Mouse (Mus musculus): ENCODE results near the gene Rpl18.

Gene Rpl18

DNA sequence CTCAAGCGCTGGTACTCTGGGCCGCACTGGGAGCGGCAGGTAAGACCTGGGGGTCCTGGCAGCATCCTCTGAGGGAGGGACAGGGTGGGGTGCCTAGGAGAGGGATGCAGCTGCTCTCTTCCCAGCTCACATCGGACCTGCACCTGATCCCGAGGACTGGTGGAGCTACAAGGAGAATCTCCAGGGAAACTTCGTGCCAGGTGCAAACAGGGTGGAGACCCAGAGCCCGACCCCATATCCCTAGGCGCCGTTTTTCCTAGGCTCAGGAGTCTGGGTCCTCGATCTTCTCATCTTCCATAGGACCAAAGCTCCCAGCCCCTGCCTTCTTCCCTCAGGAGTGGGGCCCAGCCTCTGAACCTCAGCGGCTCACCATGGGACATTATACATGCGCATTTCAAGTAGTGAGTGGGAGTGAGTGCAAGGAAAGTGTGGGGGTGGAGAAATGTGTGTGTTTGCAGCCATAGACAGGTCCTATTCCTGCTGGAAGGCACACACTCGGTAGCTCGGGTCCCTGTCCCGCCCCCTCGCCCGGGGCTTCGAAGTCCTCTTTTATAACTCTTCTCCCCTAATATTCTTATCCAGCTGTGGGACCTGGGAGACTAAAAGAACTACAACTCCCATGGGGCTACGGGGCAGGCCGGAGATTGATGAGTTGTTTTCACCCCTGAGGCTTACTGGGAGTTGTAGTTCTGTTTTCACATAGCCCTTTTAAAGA is 14.8 kb upstream of the Rpl18 start:
- DNase-seq (ENCODE audit: low spot score): peak; percentile 86

DNA sequence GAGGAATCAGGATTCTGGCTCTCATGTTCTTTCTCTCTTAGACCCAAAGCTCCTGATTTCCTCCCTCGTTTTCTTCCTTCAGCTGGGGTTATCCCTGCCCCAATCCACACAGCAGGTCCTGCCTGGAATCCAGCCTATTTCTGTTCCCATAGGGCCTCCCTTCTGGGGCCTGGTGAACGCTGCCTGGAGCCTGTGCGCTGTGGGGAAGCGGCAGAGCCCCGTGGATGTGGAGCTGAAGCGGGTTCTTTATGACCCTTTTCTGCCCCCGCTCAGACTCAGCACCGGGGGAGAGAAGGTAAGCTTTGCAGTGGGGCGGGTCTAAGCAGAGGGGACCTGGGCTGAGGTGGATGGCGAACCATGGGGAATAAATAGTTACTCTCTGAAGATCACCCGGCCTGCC is 14.2 kb upstream of the Rpl18 start:
- DNase-seq (ENCODE audit: low spot score): no peak

DNA sequence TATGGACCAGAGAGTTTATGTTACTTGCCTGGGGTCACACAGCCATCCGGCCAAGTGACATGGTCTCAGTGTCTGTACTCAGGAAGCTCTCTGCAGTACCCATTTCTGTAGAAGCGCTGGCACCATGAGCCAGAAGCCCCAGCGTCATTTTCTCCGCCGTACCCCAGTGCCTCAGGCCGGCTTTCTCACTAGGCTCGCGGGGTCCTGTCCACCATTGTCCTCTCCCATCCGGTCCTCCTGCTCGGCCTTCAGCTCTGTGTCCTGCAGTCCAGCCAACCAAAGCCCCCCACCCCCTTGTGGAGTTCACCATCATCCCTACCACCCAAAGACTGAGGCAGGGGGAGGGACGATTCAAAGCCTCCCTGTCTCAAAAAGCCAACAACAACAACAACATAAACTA is 13.7 kb upstream of the Rpl18 start:
- DNase-seq (ENCODE audit: low spot score): no peak

DNA sequence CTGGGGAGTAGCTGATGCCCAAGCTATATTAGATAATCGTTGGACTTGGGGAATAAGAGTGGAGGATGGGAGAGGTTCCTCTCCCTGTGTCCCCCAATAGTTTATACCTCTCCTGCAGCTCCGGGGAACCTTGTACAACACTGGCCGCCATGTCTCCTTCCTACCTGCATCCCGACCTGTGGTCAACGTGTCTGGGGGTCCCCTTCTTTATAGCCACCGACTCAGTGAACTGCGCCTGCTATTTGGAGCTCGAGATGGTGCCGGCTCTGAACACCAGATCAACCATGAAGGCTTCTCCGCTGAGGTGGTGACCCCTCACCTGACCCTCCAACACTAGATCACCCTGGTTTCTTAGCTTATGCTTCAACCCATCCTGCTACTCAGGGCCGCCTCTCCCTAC is 12.9 kb upstream of the Rpl18 start:
- DNase-seq (ENCODE audit: low spot score): no peak

DNA sequence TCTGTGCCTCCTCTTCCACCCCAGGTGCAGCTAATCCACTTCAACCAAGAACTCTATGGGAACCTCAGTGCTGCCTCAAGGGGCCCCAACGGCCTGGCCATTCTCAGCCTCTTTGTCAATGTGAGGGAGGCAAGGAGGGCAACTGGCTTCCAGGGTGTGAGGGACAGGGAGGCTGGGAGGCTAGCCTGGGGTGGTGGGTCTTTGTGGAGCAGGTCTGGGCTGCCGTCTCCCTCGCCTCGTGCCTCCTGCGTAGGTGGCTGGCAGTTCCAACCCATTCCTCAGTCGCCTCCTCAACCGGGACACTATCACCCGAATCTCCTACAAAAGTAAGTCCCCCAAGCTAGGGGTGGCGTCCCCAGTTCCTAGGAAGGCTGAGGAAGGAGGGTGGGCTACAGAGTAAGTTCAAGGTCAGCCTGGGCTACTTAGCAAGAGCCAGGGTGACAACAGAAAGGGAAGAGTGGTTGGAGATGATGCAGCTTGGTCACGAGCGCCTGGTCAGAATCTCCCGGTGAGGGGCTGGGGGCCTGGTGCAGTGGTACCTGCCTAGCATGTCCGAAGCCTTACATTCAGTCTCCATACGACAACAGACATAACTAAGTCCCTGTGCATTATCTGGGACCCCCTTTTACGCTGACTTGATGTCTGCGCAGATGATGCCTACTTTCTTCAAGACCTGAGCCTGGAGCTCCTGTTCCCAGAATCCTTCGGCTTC is 12.3 kb upstream of the Rpl18 start:
- no peak for DNase-seq (ENCODE audit: low spot score)

DNA sequence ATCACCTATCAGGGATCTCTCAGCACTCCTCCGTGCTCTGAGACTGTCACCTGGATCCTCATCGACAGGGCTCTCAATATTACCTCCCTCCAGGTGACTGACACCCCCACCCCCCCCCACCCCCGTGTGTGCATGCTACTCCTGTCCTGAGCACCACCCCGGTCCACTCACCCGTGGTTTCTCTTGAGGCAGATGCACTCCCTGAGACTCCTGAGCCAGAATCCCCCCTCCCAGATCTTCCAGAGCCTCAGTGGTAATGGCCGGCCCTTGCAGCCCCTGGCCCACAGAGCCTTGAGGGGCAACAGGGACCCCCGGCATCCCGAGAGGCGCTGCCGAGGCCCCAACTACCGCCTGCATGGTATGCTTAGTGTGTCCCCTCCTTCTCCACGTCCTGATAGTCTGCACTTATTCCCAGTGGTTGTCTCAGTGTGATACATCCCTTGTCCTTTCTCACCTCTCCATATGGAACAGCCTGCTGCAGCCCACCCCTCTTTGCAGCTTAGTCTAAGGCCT is 11.7 kb upstream of the Rpl18 start:
- DNase-seq (ENCODE audit: low spot score): no peak

DNA sequence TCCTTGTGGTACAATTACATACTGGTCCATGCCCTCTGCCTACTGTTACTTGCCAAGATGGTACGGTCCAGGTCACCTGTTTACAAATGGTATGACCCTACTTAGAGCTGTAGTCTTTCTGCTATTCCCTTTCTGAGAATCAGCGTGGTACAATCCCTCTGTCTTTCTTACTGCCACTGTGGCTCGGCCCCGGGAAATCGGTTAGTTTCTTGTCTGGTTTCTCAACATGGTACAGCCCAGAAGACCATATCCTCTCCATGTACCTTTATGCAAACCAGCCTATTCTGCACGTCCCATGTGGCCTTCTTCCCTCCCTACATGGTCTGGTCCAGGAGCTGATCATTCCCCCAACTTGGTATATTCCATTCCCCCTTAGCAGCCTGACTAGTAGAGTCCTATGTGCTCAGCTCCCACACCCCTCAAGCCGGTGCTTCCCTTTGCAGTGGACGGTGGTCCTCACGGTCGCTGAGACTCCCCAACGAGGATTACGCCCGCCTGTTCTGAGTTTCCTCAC is 11.2 kb upstream of the Rpl18 start:
- peak; percentile 70 for DNase-seq (ENCODE audit: low spot score)

DNA sequence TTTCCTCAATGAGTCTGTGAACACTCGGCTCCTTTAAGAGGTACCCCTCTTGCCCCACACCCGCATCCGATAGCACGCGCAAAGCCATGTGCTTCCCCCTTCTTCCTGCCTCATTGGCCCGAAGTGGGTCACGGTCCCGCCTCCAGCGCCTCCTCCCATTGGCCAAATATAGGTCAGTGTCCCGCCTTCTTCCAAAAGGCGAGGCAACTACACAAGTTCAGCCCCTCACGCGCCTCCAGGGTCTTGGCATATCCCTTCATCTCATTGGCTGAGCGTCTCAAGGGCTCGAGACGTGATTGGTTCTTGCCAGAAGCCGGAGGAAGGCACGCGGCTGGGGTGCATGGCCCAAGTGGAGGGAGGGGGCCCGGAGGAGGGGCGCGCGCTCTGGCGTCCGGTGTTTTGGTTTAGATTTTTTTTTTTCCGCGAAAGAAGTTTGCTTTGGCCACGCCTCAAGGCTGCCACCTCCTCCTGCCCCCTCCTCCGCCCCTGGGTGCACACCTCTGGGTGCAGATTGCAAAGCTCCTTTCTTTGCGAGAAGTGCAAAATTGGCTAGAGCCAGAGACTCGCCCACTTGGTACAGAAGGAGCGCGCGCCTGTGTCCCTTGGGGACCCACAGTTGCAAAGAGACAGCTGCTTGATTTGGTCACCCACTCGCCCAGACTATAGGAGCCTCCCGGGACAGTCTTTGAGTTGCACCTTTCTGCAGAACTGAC is 10.4 kb upstream of the Rpl18 start, which contains the start of gene Dbp:
Dbp (plus strand) TSS at position 359 of the 713 bp plus-strand sequence.
- DNase-seq (ENCODE audit: low spot score): peak; percentile 100

DNA sequence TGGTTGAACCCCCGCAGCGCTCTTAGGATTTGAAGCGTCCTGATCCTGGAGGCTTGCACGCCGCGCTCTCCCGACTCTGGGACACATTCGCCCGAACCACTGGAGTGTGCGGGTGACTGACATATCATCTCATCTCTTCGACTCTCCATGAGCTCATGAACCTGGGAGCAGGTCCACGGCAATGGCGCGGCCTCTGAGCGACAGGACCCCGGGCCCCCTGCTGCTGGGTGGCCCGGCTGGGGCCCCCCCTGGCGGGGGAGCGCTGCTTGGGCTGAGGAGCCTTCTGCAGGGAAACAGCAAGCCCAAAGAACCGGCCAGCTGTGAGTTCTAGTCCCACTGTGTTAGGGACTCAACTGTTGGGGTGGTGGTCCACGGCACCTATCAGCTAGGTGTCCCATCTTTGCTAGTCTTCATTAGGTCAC is 9.8 kb upstream of the Rpl18 start:
- DNase-seq (ENCODE audit: low spot score): no peak

DNA sequence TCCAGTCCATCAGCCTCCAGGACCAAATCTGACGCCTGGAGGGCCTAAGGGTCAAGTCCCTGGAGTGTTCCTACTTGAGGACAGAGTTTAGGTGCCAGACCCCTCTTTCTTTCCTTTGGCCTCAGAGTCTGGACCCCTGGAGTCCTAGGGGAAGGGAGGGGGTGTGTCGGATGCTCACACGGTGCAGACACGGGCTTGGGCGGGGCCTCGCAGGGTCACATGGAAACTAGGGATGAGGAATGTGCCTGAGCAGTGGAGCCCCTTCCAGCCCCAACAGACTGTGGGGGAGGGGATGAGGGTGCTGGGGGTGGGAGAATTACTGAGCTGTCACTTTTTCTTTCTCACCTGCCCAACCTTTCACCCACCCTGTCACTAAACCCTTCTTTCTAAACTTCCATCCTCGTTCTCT is 9.4 kb upstream of the Rpl18 start:
- peak; percentile 93 for DNase-seq (ENCODE audit: low spot score)

DNA sequence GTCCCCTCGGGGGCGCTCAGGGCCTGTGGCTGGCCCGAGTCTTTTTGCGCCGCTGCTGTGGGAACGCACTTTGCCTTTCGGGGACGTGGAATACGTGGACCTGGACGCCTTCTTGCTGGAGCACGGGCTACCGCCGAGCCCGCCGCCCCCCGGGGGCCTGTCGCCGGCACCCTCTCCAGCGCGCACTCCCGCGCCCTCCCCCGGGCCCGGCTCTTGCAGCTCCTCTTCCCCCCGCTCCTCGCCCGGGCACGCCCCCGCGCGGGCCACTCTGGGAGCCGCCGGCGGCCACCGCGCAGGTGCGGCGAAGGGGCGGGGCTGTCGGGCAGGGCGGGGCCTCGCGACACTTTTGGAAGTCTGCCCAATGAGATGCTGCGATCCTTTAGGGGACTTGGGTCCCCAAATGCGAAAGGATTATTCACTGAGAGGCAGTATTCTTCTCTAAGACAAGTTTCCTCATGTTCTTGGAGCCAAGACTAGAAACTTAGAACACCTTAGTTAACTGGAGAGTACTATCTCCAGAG is 8.5 kb upstream of the Rpl18 start:
- DNase-seq (ENCODE audit: low spot score): peak; percentile 90

DNA sequence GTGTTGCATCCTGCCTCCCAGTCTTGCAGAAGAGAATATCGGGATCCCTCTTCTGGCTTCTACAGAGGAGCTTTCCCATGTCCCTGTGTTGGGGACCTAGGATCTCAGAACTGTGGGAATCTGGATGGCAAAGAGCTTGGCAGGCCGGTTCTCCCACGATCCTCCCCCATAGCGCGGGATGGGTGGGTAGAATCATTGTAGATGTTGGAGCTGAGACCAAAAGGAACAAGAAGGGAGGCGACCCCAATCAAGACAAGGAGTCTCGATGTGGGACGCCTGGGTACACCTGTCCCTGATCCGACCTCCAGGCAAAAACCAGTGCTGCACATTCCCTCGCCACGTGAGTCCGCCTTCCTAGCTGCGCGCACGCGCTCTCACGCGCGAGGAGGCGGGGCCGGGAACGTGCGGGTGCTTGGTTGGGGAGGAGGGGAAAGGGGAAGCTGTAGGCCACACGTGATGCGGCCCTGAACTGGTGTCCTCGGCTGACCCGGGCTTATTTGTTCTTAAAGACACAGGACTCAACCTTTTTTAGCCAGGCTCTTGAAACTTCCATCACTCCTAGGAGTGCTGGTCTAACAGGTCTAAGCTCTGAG is 7.8 kb upstream of the Rpl18 start:
- DNase-seq (ENCODE audit: low spot score): peak; percentile 97

DNA sequence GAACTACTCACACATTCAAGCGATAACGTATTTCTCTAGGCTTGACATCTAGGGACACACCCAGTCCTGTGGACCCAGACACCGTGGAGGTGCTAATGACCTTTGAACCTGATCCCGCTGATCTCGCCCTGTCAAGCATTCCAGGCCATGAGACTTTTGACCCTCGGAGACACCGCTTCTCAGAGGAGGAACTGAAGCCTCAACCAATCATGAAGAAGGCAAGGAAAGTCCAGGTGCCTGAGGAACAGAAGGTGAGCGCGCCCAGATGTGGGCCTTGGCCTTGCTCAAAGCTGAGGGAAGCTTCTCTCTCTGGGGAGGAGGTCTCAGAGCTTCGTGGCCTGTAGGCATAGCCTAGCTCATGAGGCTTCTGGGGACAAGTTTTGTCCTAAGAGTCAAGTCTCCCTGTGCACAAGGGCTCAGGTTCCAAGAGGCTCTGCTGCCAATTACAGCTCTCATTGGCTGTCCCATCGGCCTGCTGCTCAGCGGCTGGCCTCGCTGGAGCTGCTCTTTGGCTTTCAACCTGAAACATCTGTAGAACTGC is 7.0 kb upstream of the Rpl18 start:
- DNase-seq (ENCODE audit: low spot score): no peak

DNA sequence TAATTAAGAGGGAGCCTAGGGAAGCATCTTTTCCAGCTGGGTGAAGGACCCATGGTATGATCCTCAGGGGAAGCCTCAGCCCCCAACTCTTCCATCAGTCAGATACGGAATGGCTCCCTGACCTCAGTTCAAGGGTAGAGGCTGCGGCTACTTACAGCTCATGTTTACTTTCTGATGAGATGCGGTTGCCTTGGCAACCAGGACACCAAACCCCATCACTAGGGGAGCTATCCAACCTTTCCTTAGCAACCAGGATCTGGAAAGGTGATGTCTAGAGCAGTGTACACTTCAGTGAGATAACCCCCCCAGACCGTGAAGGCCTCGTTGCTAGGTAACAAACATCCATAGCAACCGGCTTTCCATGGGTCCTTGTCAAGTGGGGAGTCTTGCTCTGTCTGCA is 6.2 kb upstream of the Rpl18 start:
- no peak for DNase-seq (ENCODE audit: low spot score)

DNA sequence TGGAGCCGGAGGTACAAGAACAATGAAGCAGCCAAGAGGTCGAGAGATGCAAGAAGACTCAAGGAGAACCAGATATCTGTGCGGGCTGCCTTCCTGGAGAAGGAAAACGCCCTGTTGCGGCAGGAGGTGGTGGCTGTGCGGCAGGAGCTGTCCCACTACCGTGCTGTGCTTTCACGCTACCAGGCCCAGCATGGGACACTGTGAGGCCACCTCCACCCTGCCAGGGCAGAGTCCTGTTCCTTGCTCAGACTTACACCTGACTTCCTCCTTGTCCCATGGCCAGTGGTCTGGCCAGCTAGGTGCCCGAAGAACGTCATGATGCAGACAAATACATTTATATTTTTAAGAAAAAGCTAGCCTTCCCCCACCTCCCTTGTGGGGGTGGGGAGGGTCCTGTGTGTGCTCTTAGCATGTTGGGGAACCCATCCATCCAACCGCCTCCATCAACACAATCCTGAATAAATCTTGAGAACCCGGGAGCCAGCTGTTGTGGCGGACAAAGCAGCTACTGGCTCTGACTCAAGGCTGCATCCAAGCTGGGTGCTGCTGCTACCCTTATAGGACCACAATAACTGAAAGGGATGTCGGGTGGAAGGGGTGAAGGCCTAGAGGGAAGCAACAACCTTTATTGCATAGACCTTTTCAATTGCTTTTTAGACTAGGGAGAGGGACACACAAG is 5.4 kb upstream of the Rpl18 start:
- no peak for DNase-seq (ENCODE audit: low spot score)

DNA sequence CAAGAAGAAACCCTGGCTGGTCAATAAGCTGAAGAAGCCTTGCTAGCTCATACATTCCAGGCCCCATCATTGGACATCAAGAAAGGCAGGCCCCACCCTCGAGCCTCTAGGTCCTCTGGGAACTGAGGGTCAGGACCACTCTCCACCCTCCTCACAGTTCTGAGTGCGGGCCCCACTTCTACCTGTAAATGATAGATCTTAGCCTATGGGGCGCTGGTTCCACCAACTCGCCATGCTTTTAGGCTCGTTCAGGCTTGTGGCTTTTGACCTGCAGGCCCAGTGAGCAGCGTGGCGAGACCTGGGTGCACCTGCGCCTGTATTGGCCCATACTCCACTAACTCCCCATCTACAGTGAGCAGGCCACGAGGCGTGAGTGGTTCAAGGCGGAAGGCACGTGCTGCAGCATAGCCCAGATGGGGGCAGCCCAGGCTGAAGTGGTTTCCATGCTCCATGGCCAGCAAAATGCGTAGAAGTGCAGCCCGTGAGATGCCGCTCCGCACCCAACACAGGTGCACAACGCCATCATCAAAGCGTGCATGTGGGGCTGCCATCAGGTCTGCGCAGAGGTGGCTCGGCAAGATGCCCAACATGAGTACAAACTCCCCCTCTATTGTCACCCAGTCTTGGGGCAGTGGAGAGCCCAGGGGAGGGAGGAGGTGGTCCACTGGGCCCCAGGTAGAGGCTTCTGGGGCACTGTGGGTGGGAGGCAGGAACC is 4.6 kb upstream of the Rpl18 start:
- no peak for DNase-seq (ENCODE audit: low spot score)

DNA sequence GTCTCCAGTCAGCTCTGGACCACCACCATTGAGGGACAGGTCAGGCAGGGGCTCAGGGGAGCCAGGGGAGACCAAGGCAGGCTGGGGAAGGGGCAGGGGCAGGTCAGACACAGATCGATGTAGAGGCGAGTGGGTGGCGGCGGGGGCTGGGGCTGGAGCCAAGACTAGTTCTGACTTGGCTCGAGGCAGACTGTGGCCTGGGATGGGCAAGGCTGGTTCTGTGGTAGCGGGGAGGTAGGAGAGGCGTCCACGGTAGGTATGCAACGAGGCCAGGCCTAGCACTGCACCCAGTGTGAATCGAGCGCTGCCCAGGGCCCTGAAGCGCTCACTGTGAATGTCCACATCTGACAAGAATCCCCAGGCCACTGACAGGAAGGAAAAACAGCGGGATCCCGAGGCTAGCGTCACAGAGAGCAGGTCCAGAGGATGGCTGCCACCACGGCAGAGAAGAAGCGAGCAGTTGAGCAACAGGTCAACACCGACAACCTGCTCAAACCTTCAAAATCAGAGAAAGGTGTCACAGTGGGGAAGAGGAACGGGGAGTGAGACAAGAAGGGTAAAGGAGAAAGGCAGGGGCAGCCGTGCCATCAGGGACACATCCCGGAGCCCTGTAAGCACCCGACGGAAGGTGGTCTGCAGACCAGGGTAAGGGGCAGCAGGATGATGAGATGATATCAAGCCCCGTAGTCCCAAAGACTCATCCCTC is 3.8 kb upstream of the Rpl18 start:
- no peak for DNase-seq (ENCODE audit: low spot score)

DNA sequence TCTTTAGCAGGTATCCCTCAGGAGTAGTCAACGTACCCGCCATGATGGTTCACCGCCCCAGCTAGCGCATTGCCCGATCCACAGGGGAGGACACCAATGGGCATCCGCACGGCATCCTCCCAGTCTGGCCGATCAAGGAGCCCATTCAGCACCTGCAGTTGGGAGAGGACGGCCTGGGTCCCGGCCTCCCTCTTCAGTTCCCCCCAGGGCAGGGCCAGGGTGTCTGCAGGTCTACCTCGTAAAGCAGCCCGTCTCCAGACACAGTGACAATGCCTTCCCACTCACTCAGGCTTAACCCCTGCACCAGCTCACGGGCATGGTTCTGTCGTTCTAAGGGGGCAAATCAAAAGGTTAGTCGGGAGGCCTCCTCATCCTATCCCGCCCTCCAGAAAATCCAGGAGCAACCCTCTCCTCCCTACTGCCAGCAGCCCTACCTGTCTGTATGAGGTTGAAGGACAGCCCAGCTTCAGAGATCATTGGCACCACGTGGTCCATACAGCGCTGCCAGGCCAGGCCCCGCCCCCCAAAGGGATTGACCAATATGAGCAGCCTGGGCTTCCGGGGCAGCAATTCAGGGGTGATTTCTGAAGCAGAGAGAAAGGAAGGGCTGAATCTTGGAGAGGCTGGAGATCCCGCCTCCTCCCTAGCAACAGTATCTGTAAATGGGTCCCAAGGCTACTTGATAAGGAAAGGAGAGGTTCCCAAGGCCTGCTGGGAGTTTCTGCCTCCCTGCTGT is 3.1 kb upstream of the Rpl18 start:
- peak; percentile 89 for DNase-seq (ENCODE audit: low spot score)

DNA sequence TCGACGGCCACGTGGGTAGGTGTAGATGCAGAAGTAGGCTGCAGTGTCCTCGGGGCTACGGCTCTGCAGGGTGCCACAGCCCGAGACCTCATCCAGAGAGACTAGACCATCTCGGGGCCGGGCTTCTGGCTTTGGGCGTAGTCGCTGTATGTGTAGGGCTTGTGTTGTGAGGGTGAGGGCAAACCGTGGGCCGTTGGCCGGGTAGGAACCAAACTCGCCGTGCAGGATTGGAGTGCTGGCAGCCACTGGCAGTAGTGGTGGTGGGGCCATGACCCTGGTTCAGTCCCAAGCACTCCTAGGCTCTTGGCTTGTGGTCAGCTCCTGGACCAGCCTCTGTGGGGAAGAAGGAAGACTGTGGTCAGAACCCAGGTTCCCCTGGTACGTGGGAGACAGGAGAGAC is 1.9 kb upstream of the Rpl18 start:
- no peak for DNase-seq (ENCODE audit: low spot score)
